Mouse (Mus musculus) ES-CJ7 (cell line): Measurements from ENCODE around the gene Wap.

Experiments used
- DNase-seq: peaks from one replicate; pipeline ENCODE4 v3.0.0; 2011; ENCODE audit warnings: low read depth, low spot score

Gene Wap

GRCm38 (mm10) chr11:6627731-6628130 is 10.7 kb downstream of the Wap start:
- no peak for DNase-seq

GRCm38 (mm10) chr11:6626388-6626772 is 12.1 kb downstream of the Wap start:
- no peak for DNase-seq

- peak; percentile 94 for DNase-seq
These were observed 12.7 kb downstream of the Wap start, which contains the start of gene Tbrg4 for GRCm38 (mm10) chr11:6625478-6626387. Gene Tbrg4 (minus strand): TSS chr11:6626067.

GRCm38 (mm10) chr11:6624619-6625382 is 13.6 kb downstream of the Wap start:
- DNase-seq: peak; percentile 63

GRCm38 (mm10) chr11:6623704-6624103 is 14.7 kb downstream of the Wap start:
- no peak for DNase-seq

- DNase-seq: peak; percentile 76
These were observed 22.9 kb downstream of the Wap start for GRCm38 (mm10) chr11:6615250-6616205.

- no peak for DNase-seq
These were observed 32.7 kb downstream of the Wap start, which contains the start of gene Nacad for GRCm38 (mm10) chr11:6605491-6606399. Gene Nacad (minus strand): TSS chr11:6606053.

- DNase-seq: no peak
These were observed 33.4 kb downstream of the Wap start for GRCm38 (mm10) chr11:6605021-6605481.

- DNase-seq: no peak
These were observed 33.9 kb downstream of the Wap start for GRCm38 (mm10) chr11:6604604-6604936.

GRCm38 (mm10) chr11:6603887-6604603 is 34.4 kb downstream of the Wap start:
- peak; percentile 57 for DNase-seq

- DNase-seq: no peak
These were observed 35.2 kb downstream of the Wap start for GRCm38 (mm10) chr11:6603224-6603623.

- DNase-seq: no peak
These were observed 35.8 kb downstream of the Wap start for GRCm38 (mm10) chr11:6602662-6603061.

- no peak for DNase-seq
These were observed 36.6 kb downstream of the Wap start for GRCm38 (mm10) chr11:6601649-6602480.

GRCm38 (mm10) chr11:6600284-6600944 is 38.0 kb downstream of the Wap start:
- DNase-seq: no peak

GRCm38 (mm10) chr11:6599831-6600230 is 38.6 kb downstream of the Wap start:
- no peak for DNase-seq

- DNase-seq: no peak
These were observed 39.3 kb downstream of the Wap start for GRCm38 (mm10) chr11:6599011-6599681.

GRCm38 (mm10) chr11:6598191-6598889 is 40.1 kb downstream of the Wap start:
- no peak for DNase-seq
